Mouse (Mus musculus): ENCODE measurements around the gene Lacc1. TPM values are rescaled to one million over a fixed set of nuclear protein-coding genes. Genes with fewer than 3 reads are reported as not detected.

Gene Lacc1
- polyA plus RNA-seq, 1 experiment from 2014 or later = 3.7 TPM

Other genes with a start within 250 kb of the Lacc1 start
- 0.88 and 1.3 TPM in 2 replicates for gene Ccdc122, start 132 bp downstream of the Lacc1 start, polyA plus RNA-seq (2016; fragmentation: Nextera tagmentation; extraction: Ambion mirVana)
- 33.6 and 35.1 TPM in 2 replicates for gene Enox1, start 119.9 kb upstream of the Lacc1 start, polyA plus RNA-seq (2016; fragmentation: Nextera tagmentation; extraction: Ambion mirVana)